Mouse (Mus musculus) urinary bladder, postnatal 25 days (tissue): ENCODE measurements around the gene Olfr854.

Experiments used
- DNase-seq: peaks from one replicate; pipeline ENCODE4 v3.0.0; 2022; ENCODE audit warnings: low spot score

Gene Olfr854

GRCm38 (mm10) chr9:19567282-19567681, at the start of gene Olfr854:
Gene Olfr854 (minus strand): TSS chr9:19567382.
- DNase-seq: no peak

- no peak for DNase-seq
These were observed 15.1 kb upstream of the Olfr854 start, which contains the start of gene Olfr855 for GRCm38 (mm10) chr9:19582317-19582716. Gene Olfr855 (plus strand): TSS chr9:19582617.

- no peak for DNase-seq
These were observed 26.2 kb downstream of the Olfr854 start, which contains the start of gene Olfr853 for GRCm38 (mm10) chr9:19540976-19541375. Gene Olfr853 (minus strand): TSS chr9:19541076.
